ENCODE assay signal across 10 mouse cellular contexts in genomic region chr4:41638828-41639213, GRCm38 (mm10). TPM values are rescaled to one million over a fixed set of nuclear protein-coding genes. Genes with fewer than 3 reads are reported as not detected.
DNase-seq lines count a peak whose midpoint lies in the region; ATAC-seq lines count a peak whose summit lies in the region.
"Had no signal": no experiment of that assay in that cellular context is flagged by ENCODE, and none has a peak within 500 bp of the region (broad histone marks: within the 10 kb centered on the region; RNA-seq: fewer than 3 reads in every experiment).

No protein-coding gene starts in this region.

- DNase-seq in heart, postnatal 14 days, result no peak
- peak; percentile 73 for DNase-seq in cerebellum, adult 9-10 months
- no peak for DNase-seq in hindbrain, embryonic 10.5 days (ENCODE audit: low spot score)
- no peak for DNase-seq in right cerebral cortex, postnatal 25 days
- no peak for DNase-seq in gastrocnemius, postnatal 36 days
- no peak for DNase-seq in kidney, adult 11 months

- H3K4me3 ChIP-seq in heart, embryonic 11.5 days (ENCODE audit: low read depth, low read length), result no peak overlapping the region
- H3K4me3 ChIP-seq in hindbrain, embryonic 10.5 days, result peak overlapping the region; percentile 82
- H3K4me3 ChIP-seq in midbrain, embryonic 12.5 days, result peak overlapping the region; percentile 78

- no peak overlapping the region for H3K4me2 ChIP-seq in heart, embryonic 11.5 days
- H3K4me2 ChIP-seq in midbrain, embryonic 12.5 days (replicated peaks), result peak overlapping the region; percentile 78

- H3K36me3 ChIP-seq in heart, embryonic 11.5 days (ENCODE audit: control insufficient read depth, insufficient read depth, low read length), result no peaks in the 10 kb centered on the region
- H3K36me3 ChIP-seq in hindbrain, embryonic 10.5 days, result peaks cover 20% of the 10 kb centered on the region
- H3K36me3 ChIP-seq in midbrain, embryonic 12.5 days, result peaks cover 7% of the 10 kb centered on the region; the same call in 1 of the 2 replicates

- no peak overlapping the region for H3K27ac ChIP-seq in heart, embryonic 11.5 days (ENCODE audit: low read depth, low read length)
- peak overlapping the region; percentile 98 for H3K27ac ChIP-seq in hindbrain, embryonic 10.5 days
- peak overlapping the region; percentile 92; the same call in 1 of the 2 replicates for H3K27ac ChIP-seq in midbrain, embryonic 12.5 days (replicated peaks)

- WGBS in heart, embryonic 11.5 days (ENCODE audit: insufficient replicate concordance), result 87% methylated on average over 6 of the region's 6 CpGs
- WGBS in hindbrain, embryonic 10.5 days, result 81% methylated on average over 6 of the region's 6 CpGs
- WGBS in midbrain, embryonic 12.5 days, result 82% methylated on average over 6 of the region's 6 CpGs

- no peak for ATAC-seq in heart, embryonic 11.5 days (replicated peaks; ENCODE audit: insufficient number of reproducible peaks, low FRiP score, low TSS enrichment)
- no peak for ATAC-seq in midbrain, embryonic 12.5 days (ENCODE audit: low FRiP score, low read depth)

- H3K9ac ChIP-seq in heart, embryonic 11.5 days (ENCODE audit: low read depth, low read length), result 0 out of 2 replicates have a peak overlapping the region, but pooled peaks have one; percentile 6
- peak overlapping the region; percentile 95 for H3K9ac ChIP-seq in midbrain, embryonic 12.5 days (replicated peaks)

- peaks cover 17% of the 10 kb centered on the region for H3K27me3 ChIP-seq in heart, embryonic 11.5 days (ENCODE audit: control insufficient read depth, insufficient read depth, low read length)
- peaks cover 46% of the 10 kb centered on the region for H3K27me3 ChIP-seq in hindbrain, embryonic 10.5 days (ENCODE audit: insufficient read depth, poor library complexity, severe bottlenecking)
- H3K27me3 ChIP-seq in midbrain, embryonic 12.5 days, result peaks cover 21% of the 10 kb centered on the region

- intact Hi-C loops in heart, postnatal 14 days (cut with DNase I), result no loop called here
- intact Hi-C loops in gastrocnemius, postnatal 36 days (cut with DNase I), result no loop called here

- H3K4me1 ChIP-seq in heart, embryonic 11.5 days (ENCODE audit: control insufficient read depth, insufficient read depth, low read length), result peaks cover 10% of the 10 kb centered on the region
- H3K4me1 ChIP-seq in hindbrain, embryonic 10.5 days (replicated peaks), result peaks cover 69% of the 10 kb centered on the region
- peaks cover 49% of the 10 kb centered on the region for H3K4me1 ChIP-seq in midbrain, embryonic 12.5 days

- H3K9me3 ChIP-seq in heart, embryonic 11.5 days (replicated peaks; ENCODE audit: control insufficient read depth, low read length), result no peaks in the 10 kb centered on the region
- H3K9me3 ChIP-seq in hindbrain, embryonic 10.5 days, result no peaks in the 10 kb centered on the region
- H3K9me3 ChIP-seq in midbrain, embryonic 12.5 days, result 0 out of 2 replicates have a peak, but pooled peaks cover under 1% of the 10 kb centered on the region

RNA-seq across cellular contexts. Expression of gene Enho, which starts 1.3 kb away (rescaled TPM):
- polyA plus RNA-seq in heart, embryonic 11.5 days (2014; fragmentation: Nextera tagmentation; extraction: Ambion mirVana), result 4.1 and 4.7 TPM in 2 replicates
- total RNA-seq in heart, postnatal 14 days (2021), result 1 to 10 TPM; 4.3 to 4.6 TPM
- 27.3 and 50.9 TPM in 2 replicates for polyA plus RNA-seq in hindbrain, embryonic 10.5 days (2016; fragmentation: Nextera tagmentation; extraction: Ambion mirVana)
- 59.3 and 65.4 TPM in 2 replicates for polyA plus RNA-seq in midbrain, embryonic 12.5 days (2016; fragmentation: Nextera tagmentation; extraction: Ambion mirVana)
- 10 to 100 TPM; 10.3 to 10.9 TPM for total RNA-seq in gastrocnemius, postnatal 36 days (2021)
- total RNA-seq: common myeloid progenitor, adult 5-6 weeks had no signal

RNA-seq across cellular contexts. Expression of gene Cntfr, which starts 58.1 kb away (rescaled TPM):
- 4.1 and 4.3 TPM in 2 replicates for polyA plus RNA-seq in heart, embryonic 11.5 days (2014; fragmentation: Nextera tagmentation; extraction: Ambion mirVana)
- total RNA-seq in heart, postnatal 14 days (2021), result 1 to 10 TPM; 2.0 to 5.1 TPM
- polyA plus RNA-seq in hindbrain, embryonic 10.5 days (2016; fragmentation: Nextera tagmentation; extraction: Ambion mirVana), result 29.7 and 51.6 TPM in 2 replicates
- 35.0 and 43.5 TPM in 2 replicates for polyA plus RNA-seq in midbrain, embryonic 12.5 days (2016; fragmentation: Nextera tagmentation; extraction: Ambion mirVana)
- total RNA-seq in gastrocnemius, postnatal 36 days (2021), result 10 to 100 TPM; 24.8 to 31.1 TPM
- total RNA-seq: common myeloid progenitor, adult 5-6 weeks; hematopoietic stem cell, adult 5-6 weeks had no signal
